Mouse (Mus musculus) heart, postnatal 0 days (tissue): Measurements from ENCODE around the gene Ssr2.

ENCODE experiments used
- CTCF ChIP-seq: IDR thresholded peaks from 2 replicates; pipeline ENCODE4 v1.5.1; 2016; ENCODE audit warnings: antibody characterized with exemption, control low read depth, low read depth
- EP300 ChIP-seq: IDR thresholded peaks from 2 replicates; pipeline ENCODE4 v1.6.1; 2016; ENCODE audit warnings: antibody characterized with exemption, low read depth

DNA sequence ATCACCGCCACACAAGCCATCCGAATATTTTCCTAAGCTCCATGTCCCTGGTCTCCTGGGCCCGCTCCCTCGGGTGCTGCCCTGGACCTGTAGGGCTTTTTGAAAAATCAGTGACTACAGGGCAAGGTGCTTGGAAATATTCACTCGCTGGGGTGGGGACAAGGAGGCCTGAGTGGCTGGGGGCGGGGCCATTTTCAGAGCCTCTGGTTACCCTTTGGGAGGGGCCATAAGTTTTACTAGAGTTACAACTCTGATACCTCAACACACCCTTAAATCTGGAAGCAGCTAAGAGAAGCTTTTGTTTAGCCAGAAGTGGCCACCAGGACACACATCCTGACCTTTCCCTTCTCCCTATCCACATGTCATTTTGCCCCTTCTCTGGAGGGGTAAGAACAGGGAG lies 38.5 kb upstream of the Ssr2 start:
- no peak for TF ChIP-seq EP300
- no peak for TF ChIP-seq CTCF
